Mouse (Mus musculus) stomach, postnatal 0 days (tissue): ENCODE results near the gene Phactr3.

Experiments used
- CTCF ChIP-seq: IDR thresholded peaks from 2 replicates; pipeline ENCODE4 v1.5.1; 2016; ENCODE audit warnings: antibody characterized with exemption, low read depth, mild to moderate bottlenecking, moderate library complexity
- EP300 ChIP-seq: optimal IDR thresholded peaks from 2 replicates; pipeline ENCODE3; 2016; ENCODE audit warnings: antibody characterized with exemption

- no peak for TF ChIP-seq EP300
- TF ChIP-seq CTCF: no peak
Observed at GRCm38 (mm10) chr2:178130536-178130935, 11.8 kb downstream of the Phactr3 start.
